Mouse (Mus musculus): ENCODE data around the gene Cel.
A peak's percentile ranks its signal among the peaks of the same experiment; 100 is the strongest.

The Cel gene

GRCm38 (mm10) chr2:28563303-28563702 is at the start of gene Cel:
Gene Cel, minus strand, starts transcription at chr2:28563403.
- DNase-seq: no peak

- DNase-seq: no peak
These were observed 49.3 kb upstream of the Cel start for GRCm38 (mm10) chr2:28612436-28613063.

GRCm38 (mm10) chr2:28611407-28611787 is 48.2 kb upstream of the Cel start:
- DNase-seq: no peak

GRCm38 (mm10) chr2:28610716-28611406 is 47.7 kb upstream of the Cel start:
- DNase-seq: no peak

- no peak for DNase-seq
These were observed 46.6 kb upstream of the Cel start for GRCm38 (mm10) chr2:28609851-28610250.

- DNase-seq: no peak
These were observed 44.4 kb upstream of the Cel start for GRCm38 (mm10) chr2:28607341-28608165.

GRCm38 (mm10) chr2:28606601-28607340 is 43.6 kb upstream of the Cel start:
- no peak for DNase-seq

- no peak for DNase-seq
These were observed 42.8 kb upstream of the Cel start for GRCm38 (mm10) chr2:28605789-28606541.

- DNase-seq: no peak
These were observed 40.3 kb upstream of the Cel start for GRCm38 (mm10) chr2:28603542-28603941.

GRCm38 (mm10) chr2:28601720-28602590 is 38.8 kb upstream of the Cel start:
- no peak for DNase-seq

- DNase-seq: no peak
These were observed 36.3 kb upstream of the Cel start for GRCm38 (mm10) chr2:28599569-28599900.

- DNase-seq: no peak
These were observed 35.7 kb upstream of the Cel start for GRCm38 (mm10) chr2:28598692-28599568.

- DNase-seq: no peak
These were observed 34.7 kb upstream of the Cel start for GRCm38 (mm10) chr2:28597733-28598547.

GRCm38 (mm10) chr2:28596998-28597397 is 33.8 kb upstream of the Cel start:
- no peak for DNase-seq

- DNase-seq: no peak
These were observed 32.8 kb upstream of the Cel start for GRCm38 (mm10) chr2:28596021-28596420.

- DNase-seq: peak; percentile 46 to 69
These were observed 29.6 kb upstream of the Cel start for GRCm38 (mm10) chr2:28592809-28593208.

- no peak for DNase-seq
These were observed 28.3 kb upstream of the Cel start for GRCm38 (mm10) chr2:28591479-28591878.

- DNase-seq: no peak
These were observed 25.4 kb upstream of the Cel start for GRCm38 (mm10) chr2:28588574-28588973.

GRCm38 (mm10) chr2:28585730-28586129 is 22.5 kb upstream of the Cel start:
- no peak for DNase-seq
